Mouse (Mus musculus) intestine, postnatal 0 days (tissue): ENCODE results near the gene Astn1. TPM values are rescaled to one million over a fixed set of nuclear protein-coding genes. Genes with fewer than 3 reads are reported as not detected.

Experiments
- ATAC-seq: fragments of 200-750 bp; cut with Nextera tagmentation; 2 replicates; pipeline ENCODE4 v1.8.0; 2017; ENCODE audit warnings: mild to moderate bottlenecking, moderate TSS enrichment, moderate library complexity
- H3K27ac ChIP-seq: fragments of 300-500 bp; sonication (generic); 2 replicates; pipeline ENCODE4 v1.5.1; 2014; ENCODE audit warnings: mild to moderate bottlenecking, low read depth, low read length, moderate library complexity
- H3K27me3 ChIP-seq: fragments of 300-500 bp; sonication (generic); replicated peaks from 2 replicates; pipeline ENCODE4 v1.6.1; 2014; ENCODE audit warnings: low read length, mixed read lengths; ENCODE audit not compliant: control insufficient read depth, insufficient read depth
- H3K36me3 ChIP-seq: fragments of 300-500 bp; sonication (generic); 2 replicates; pipeline ENCODE4 v1.6.1; 2014; ENCODE audit warnings: mild to moderate bottlenecking, moderate library complexity; ENCODE audit not compliant: control insufficient read depth, insufficient read depth
- H3K4me1 ChIP-seq: fragments of 300-500 bp; sonication (generic); replicated peaks from 2 replicates; pipeline ENCODE4 v1.6.1; 2014; ENCODE audit warnings: antibody characterized with exemption, low read length, mixed read lengths; ENCODE audit not compliant: control insufficient read depth, insufficient read depth
- H3K4me2 ChIP-seq: fragments of 300-500 bp; sonication (generic); replicated peaks from 2 replicates; pipeline ENCODE4 v1.6.1; 2014; ENCODE audit warnings: low read depth, mild to moderate bottlenecking, moderate library complexity
- H3K4me3 ChIP-seq: fragments of 300-500 bp; sonication (generic); 2 replicates; pipeline ENCODE4 v1.5.1; 2014; ENCODE audit warnings: low read depth, low read length
- H3K9ac ChIP-seq: fragments of 300-500 bp; sonication (generic); 2 replicates; pipeline ENCODE4 v1.6.1; 2014; ENCODE audit warnings: mild to moderate bottlenecking, low read depth, low read length
- H3K9me3 ChIP-seq: fragments of 300-500 bp; sonication (generic); 2 replicates; pipeline ENCODE4 v1.6.1; 2016; ENCODE audit warnings: mixed run types; ENCODE audit not compliant: control insufficient read depth
- CTCF ChIP-seq: sonication (generic); IDR thresholded peaks from 2 replicates; pipeline ENCODE4 v1.5.1; 2016; ENCODE audit warnings: low read depth, mild to moderate bottlenecking, control low read depth, antibody characterized with exemption, moderate library complexity
- WGBS: fragments of 180-500 bp; shearing (Covaris S2); extraction: QIAGEN DNeasy Blood & Tissue Kit; methylation state at CpG from one replicate; pipeline ENCODE4 v1.1.7; 2014; 5-methylcytosine and 5-hydroxymethylcytosine counted together
- polyA plus RNA-seq: library from polyadenylated mRNA; unstranded; fragments of >200 nt; fragmentation: Nextera tagmentation; extraction: Ambion mirVana; gene quantifications from 2 replicates; pipeline ENCODE4 v1.2.1, GENCODE M21; 2015

The Astn1 gene
- polyA plus RNA-seq, 1 experiment from 2014 or later = 0.48 TPM

DNA sequence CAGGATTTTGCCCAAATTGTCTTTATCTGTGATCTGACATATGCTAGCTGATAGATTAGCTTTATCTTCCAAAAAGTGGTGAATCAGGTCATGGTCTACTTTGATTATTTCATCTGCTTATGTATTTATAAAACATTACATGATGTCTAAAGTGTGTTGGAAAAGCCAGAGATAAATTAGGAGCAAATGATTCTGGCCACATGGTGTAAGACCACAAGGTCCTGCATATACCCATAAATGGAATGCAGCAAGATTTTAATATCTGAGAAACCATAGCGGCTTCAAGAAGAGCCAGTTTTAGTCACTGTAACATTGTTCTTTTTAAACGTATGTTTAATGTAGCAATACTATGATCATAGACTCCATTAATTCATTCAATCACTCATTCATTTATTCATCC lies 23.2 kb downstream of the Astn1 start:
- Histone ChIP-seq H3K4me2 (no peak overlapping the region), H3K9ac (no peak overlapping the region), H3K4me3 (no peak overlapping the region), H3K36me3 (no peaks in the 10 kb centered on the region), H3K4me1 (no peaks in the 10 kb centered on the region), H3K9me3 (no peaks in the 10 kb centered on the region), H3K27ac (no peak overlapping the region), H3K27me3 (no peaks in the 10 kb centered on the region)
- no peak for ATAC-seq
- TF ChIP-seq CTCF = no peak
- WGBS = 89% methylated on average over 2 of the region's 2 CpGs

DNA sequence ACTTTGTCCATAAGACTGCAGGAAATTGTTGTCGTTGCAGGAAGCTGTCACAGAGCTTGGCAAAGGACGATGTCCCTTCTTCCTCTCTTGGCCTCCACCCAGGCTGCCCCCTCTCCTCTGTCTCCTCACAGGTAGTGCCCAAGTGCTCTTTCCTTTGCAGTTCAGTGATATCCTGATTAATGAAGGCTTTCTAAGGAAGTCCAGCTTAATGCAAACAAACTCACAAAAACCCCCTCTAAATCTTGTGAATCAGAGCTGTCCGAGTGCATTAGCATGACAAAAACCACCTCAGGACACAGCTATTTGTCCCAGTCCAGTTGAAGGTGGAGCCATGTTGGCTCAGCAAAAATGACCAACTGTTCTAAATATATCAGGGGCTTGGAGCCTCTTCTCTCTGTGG lies 24.7 kb downstream of the Astn1 start:
- Histone ChIP-seq H3K27ac (no peak overlapping the region), H3K27me3 (no peaks in the 10 kb centered on the region), H3K9me3 (no peaks in the 10 kb centered on the region), H3K9ac (no peak overlapping the region), H3K36me3 (no peaks in the 10 kb centered on the region), H3K4me2 (no peak overlapping the region), H3K4me1 (no peaks in the 10 kb centered on the region), H3K4me3 (no peak overlapping the region)
- TF ChIP-seq CTCF = no peak
- WGBS = 34% methylated on average over 3 of the region's 3 CpGs
- ATAC-seq = no peak

DNA sequence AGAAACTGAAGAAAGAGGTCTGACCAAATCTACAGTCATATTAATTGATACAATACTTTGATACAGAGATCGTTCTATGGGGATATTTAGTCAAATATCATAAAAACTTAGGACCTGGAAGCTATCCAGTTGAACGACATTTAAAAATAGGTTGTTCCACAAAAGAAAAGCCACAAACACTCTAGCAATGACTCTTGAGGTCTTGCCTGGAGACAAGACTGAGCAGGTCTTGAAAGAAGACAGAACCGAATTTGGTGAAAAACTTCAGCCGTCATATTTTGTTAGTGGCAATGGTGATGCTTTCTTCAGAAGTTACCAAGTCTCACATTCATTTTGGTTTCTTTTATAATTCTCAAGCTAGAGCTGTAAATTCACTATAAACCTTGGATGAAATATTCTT lies 26.9 kb downstream of the Astn1 start:
- Histone ChIP-seq H3K9ac (no peak overlapping the region), H3K4me1 (no peaks in the 10 kb centered on the region), H3K9me3 (no peaks in the 10 kb centered on the region), H3K4me2 (no peak overlapping the region), H3K4me3 (no peak overlapping the region), H3K36me3 (no peaks in the 10 kb centered on the region), H3K27ac (no peak overlapping the region), H3K27me3 (no peaks in the 10 kb centered on the region)
- TF ChIP-seq CTCF = no peak
- no peak for ATAC-seq
- WGBS = 92% methylated on average over 4 of the region's 4 CpGs

DNA sequence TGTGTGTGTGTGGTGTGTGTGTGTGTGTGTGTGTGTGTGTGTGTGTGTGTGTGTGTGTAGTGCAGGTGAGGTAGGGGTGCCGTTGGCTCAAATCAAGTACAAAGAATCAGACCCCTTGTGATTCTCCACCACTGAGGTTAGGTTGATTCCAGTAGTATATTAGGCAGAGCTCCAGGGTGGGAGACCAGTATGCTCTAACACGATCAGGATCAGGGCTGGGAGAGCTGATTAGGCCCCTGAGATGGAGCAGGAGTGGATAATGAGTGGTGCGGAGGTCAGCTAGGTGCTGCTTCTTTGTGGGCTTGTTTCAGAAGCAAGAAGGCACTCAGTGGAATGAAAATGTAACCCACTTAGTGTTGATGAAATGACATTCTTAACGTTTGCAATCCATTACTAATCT lies 28.6 kb downstream of the Astn1 start:
- no peak overlapping the region for H3K4me2 ChIP-seq
- WGBS = 73% methylated on average over 4 of the region's 4 CpGs
- no peak for ATAC-seq

DNA sequence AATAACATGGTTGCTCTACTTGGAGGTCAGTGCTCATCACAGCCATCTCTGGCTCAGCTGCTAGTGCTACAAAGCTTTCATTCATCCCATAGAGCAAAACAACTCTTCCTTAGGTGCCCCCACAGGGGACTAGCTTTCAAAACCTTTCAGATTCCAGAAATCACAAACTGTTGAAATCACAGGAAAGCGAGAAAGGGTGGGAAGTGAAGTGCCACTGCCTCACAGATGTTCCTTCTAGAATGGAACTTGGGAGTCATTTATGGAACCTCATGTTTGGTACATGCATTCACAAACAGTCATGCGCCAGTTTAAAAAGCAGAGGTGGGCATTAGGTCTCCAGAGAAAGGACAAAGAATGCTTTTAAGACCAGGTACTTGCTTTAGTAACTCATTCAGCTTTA lies 35.0 kb downstream of the Astn1 start:
- Histone ChIP-seq H3K4me1 (no peaks in the 10 kb centered on the region), H3K4me3 (no peak overlapping the region), H3K27me3 (no peaks in the 10 kb centered on the region), H3K4me2 (no peak overlapping the region), H3K9me3 (no peaks in the 10 kb centered on the region), H3K27ac (no peak overlapping the region), H3K36me3 (no peaks in the 10 kb centered on the region), H3K9ac (no peak overlapping the region)
- TF ChIP-seq CTCF = no peak
- no peak for ATAC-seq
- WGBS = 82% methylated on average over 2 of the region's 2 CpGs

More for the DNA sequence above, 28.6 kb downstream of the Astn1 start:
- no peak for TF ChIP-seq CTCF
- H3K9ac ChIP-seq = no peak overlapping the region
- H3K36me3 ChIP-seq = no peaks in the 10 kb centered on the region
- no peaks in the 10 kb centered on the region for H3K9me3 ChIP-seq
- H3K27me3 ChIP-seq = no peaks in the 10 kb centered on the region
- H3K4me3 ChIP-seq = no peak overlapping the region
- no peaks in the 10 kb centered on the region for H3K4me1 ChIP-seq
- no peak overlapping the region for H3K27ac ChIP-seq

DNA sequence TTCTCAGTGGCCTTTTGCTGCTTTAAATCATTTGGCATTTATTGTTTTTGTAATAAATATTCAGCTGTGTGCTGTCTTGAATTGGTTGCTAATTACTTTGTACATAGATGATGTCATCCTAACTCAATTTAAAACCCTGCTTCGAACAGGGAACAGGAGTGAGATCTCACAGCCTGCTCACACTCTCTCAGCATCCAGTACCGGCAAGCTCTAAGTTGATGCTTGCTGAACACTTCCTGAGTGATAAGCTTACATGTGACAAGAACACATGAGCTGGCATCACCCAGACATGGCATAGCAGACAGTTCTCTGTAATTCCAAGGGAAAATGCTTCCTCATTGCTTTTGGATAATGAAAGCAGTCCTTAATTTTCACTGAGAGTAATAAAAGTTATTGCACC lies 38.8 kb downstream of the Astn1 start:
- Histone ChIP-seq H3K4me2 (no peak overlapping the region), H3K9me3 (no peaks in the 10 kb centered on the region), H3K9ac (no peak overlapping the region), H3K36me3 (no peaks in the 10 kb centered on the region), H3K27me3 (no peaks in the 10 kb centered on the region), H3K4me3 (no peak overlapping the region), H3K27ac (no peak overlapping the region), H3K4me1 (no peaks in the 10 kb centered on the region)
- 56% methylated on average over 2 of the region's 2 CpGs for WGBS
- no peak for ATAC-seq
- no peak for TF ChIP-seq CTCF
